Mouse (Mus musculus) urinary bladder, postnatal 14 days (tissue): ENCODE measurements at regions not wholly inside any gene's neighbourhood (a gene's known extent, or its start where the extent isn't known, plus 50 kb on each side); places are given as distances from the start of the nearest gene placed in this dataset.

Experiments
- DNase-seq: peaks from one replicate; pipeline ENCODE4 v3.0.0; 2021; ENCODE audit warnings: low spot score

DNA sequence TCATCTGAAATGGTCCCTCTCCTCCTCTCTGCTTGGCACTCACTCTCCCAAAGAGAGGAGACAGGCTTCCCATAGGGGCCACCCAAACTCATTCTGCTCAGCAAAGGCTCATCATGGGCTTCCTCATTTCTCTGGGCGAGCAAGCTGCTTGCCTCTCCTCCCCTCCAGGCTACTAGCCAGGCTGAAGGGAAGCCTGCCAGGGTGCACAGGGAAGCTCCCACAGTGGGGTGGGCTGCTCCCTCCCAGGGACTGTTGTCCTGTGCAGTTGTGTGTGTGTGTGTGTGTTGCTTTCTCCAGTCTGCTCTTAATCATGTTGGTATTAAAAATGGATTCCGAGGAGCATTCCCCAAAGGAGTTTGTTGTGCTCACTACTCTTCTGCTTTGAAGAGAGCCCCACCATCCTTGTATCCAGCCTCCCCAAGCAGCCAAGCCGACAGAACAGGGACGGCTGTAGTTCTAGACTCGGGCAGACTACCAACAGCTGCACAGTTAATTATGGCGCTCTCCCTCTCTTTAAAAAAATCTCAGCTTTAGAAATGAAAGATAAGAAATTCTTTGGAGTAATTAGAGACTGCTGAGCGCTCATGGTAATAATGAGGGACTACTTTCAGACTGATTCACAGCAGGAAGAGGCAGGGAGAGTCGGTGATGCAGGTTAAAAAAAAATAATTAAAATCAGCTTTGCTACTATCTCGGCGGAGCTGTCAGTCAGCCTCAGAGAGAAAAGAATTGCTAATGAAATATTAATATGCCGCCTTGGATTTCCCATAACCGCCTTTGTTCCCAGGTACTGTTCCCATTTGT lies 417.0 kb downstream of the Cmpk2 start:
- peak; percentile 30 for DNase-seq

DNA sequence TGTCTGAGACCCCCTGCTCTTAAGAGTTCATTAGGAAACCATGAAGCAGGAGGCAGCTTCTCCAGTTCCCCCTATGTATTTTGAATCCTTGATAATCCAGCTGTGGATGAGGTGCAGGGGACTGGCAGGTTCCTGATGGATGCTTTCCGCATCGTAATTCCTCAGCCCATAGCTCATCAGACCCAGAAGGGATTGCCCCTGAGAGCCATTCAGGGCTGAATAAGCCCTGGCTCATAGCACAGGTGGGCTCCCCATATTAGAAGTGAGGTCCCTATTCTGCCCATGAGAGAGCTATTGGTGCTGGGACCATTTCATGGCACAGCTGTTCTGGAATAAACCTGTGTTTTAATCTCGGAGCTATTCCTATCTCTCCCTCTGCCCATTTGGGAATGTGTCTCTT lies 416.1 kb downstream of the Cmpk2 start:
- no peak for DNase-seq

DNA sequence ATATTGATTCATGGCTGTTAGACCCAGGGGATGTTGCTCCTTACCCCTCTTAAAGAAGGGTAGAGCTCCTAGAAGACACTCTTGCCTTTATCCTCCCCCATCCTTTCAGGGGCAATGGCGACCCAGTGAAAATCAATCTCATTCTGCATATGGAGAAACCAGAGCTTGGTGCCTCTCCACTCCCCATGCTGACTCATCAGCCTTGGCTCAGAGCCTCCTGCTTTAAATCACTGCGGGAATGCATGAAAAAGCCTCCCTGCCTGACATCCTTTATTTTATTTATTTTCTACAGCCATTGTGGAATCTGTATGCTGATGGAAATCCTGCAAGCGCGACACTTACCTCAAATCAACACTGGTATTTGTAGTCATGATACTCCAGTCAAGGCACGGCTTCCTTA lies 415.2 kb downstream of the Cmpk2 start:
- peak; percentile 63 for DNase-seq

DNA sequence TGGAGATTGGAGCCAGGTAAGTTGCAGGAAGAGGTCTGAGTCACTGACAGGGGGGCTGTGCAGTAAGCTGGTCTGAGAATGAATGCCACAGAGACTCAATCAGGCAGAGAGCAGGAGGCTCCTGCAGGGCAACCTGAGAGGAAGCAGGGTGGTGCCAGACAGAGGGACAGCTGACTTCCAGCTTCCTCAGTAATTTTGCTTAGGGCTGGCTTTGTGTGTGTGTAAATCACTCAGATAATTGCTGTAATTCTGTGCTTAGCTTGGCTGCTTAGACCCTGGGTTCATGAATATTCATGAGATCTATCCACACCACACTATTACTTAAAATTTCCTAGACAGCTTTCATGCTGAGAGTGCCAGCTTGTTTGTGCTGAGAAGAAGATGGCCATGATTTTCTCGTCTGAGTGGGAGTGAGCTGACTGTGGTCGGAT lies 408.7 kb downstream of the Cmpk2 start:
- no peak for DNase-seq

DNA sequence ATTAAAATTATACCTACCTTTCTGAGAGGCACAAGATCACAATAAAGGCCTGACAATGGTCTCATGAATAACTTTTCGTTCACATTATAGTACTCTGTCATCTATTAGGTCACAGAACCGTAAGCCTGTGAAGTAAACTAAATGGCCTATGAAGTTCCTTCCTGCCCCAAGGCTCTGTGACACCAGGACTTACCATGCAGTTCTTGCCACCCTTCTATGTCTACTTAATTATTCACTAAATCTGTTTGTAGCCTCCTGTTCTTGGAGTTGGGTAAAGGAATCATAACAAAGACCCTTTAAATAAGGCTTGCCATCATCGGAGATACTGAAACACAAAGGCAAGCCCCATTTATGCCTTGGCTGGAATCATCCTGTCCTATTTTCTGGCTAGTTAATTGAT lies 408.3 kb downstream of the Cmpk2 start:
- no peak for DNase-seq

DNA sequence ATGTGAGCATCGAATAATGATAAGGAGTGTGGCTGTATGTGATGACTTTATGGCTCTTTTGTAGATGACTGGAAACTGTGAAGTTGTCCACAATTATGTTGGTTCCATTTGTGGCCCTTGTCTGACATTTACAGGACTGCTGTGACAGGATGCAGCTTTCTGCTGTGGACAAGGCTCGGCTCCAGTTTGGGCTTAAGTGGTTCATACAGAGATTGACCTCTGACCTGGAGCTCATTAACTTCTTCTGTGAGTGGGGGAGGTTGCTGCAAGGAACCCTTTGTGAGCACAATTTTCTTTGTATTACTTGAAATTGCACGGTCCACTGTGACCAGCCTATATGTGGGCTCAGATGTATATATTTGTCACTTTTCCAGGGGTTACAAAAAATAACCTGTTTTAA lies 403.5 kb downstream of the Cmpk2 start:
- no peak for DNase-seq

DNA sequence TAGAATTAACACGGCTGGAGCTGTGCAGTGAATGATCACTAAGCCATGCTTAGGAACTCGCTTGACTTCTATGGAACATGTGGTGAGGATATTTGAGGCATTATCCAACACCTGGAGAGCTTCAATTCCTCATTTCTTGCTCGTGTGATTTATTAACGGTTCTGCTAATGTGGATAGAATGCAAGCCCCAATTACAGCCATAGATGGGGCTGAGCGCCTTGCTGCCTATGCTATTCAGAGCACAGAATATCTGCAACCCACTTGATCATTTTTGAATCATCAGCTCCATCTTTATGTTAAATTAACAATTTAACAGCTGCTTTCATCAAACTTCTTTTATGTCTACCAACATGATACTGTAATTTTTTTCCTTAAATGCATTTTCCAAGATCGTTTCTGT lies 398.7 kb downstream of the Cmpk2 start:
- no peak for DNase-seq

DNA sequence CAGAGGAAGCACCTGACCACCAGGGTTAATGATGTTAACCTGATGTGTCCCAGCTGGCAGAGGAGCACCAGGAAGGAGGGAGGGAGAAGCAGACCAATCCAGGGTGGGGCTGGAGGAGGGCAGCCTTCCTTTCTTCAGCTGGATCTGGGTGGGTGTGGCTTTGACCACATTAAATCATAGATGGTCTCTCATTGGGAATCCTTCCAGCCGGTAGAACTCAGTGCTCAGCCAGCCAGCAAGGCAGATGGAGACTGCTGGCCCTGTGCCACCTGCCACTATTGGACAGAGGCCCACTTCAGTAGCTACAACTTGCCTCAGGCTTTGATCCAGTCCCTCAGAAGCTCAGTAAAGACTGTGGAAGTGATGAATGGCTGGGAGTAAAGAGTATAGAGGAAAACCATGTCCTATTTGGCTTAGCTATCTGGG lies 386.1 kb downstream of the Cmpk2 start:
- peak; percentile 10 for DNase-seq

DNA sequence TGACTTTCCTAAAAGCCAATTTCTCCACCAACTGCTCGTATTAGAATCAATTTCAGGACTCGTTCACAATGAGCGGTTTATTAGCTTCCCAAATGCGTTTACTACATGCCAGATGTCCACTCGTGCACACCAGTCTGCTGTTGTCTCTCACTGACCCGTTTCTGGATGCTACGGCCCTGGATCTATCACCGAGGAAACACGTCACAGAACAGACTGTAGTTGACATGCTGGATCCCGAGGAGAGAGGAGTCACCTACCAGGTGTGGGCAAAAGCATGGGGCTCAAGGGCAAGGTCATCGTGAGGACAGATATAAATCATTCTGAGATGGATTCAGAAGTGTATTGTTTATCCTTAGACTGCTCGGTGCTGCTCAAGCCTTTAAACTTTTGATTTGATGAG lies 375.9 kb downstream of the Cmpk2 start:
- DNase-seq: no peak

DNA sequence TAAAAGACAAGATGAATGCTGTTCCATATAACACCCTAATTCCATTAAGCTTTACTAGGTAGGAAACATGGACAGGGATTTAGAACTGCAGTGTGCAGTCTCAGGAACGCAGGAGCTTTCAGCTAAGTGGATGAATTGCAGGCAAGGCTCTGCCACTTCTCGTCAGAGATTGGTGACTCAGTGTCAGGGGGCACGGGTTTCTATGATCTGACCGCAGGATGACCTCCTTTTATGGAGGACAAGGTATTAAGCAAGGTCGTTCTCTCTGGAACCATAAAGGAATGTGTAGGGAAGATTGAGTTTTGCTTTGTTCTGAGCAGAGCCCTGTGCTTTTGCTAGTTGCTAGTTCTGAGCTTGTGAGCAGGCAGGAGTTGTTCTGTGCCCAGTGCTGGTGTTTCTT lies 373.7 kb downstream of the Cmpk2 start:
- DNase-seq: no peak

DNA sequence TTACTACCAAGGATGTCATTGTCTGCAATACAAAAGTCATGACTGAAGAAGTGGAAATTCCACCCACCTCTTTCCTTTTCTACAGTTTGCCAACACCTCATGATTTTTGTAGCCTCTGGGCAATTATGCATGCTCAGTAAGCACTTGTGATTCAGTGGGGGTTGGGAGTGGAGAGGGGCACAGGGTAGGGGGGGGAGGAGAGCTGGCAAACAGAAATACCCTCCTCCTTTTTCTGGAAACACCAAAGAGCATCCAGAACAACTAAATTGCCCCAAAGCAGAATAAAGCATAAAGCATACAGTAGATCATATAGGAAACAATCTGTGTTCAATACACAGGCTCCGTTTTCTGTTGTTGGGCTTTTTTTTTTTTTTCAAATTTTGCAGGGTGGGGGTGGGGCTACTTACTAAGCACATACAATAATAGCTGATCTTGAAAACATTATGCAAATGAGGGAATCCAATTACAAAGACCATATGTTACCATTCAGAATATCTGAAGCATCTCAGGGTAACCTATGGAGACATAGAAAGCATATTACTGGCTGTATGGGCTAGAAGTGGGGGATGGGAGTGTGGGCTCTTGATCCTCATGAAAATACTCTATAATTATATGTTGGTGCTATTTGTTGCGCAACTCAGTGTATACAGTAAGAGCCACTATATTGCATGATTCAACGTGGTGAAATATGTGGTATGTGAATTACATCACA lies 352.4 kb downstream of the Cmpk2 start:
- DNase-seq: no peak

DNA sequence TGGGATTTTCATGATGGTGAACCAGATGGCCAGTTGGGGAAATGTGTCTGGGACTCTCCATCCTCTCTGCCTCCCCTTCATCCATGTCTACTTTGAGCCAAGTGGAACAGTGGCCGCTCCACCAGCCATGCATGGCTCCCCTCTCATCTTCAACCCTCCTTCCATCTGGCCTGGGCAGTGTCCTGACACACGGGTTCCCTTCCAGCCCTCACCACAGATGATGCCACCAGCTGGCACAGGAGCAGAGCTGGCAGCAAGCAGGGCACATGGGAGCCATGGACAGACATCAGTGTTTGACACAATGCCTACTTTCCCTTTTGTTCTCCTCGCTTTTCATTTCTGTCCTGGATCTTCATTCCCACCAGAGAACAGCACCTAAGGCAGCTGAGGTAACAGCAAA lies 348.9 kb downstream of the Cmpk2 start:
- no peak for DNase-seq

DNA sequence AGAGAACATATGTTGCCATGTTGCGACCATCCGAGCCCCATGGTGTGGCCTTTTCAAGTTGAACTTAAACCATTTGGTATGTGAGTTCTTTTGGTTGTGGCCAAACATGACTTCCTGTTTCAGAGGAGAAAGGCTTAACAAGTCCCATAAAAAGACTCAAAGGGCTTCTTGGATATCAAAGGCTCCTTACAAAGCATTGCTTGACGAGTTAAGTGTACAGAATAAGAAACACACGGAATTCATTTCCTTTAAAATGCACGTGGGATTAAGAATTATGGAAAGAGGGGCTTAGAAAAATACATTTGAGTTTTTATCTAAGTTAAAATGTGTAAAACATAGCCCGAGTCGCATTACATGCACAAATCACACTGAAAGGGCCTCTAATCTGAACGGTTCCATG lies 346.8 kb downstream of the Cmpk2 start:
- DNase-seq: no peak

DNA sequence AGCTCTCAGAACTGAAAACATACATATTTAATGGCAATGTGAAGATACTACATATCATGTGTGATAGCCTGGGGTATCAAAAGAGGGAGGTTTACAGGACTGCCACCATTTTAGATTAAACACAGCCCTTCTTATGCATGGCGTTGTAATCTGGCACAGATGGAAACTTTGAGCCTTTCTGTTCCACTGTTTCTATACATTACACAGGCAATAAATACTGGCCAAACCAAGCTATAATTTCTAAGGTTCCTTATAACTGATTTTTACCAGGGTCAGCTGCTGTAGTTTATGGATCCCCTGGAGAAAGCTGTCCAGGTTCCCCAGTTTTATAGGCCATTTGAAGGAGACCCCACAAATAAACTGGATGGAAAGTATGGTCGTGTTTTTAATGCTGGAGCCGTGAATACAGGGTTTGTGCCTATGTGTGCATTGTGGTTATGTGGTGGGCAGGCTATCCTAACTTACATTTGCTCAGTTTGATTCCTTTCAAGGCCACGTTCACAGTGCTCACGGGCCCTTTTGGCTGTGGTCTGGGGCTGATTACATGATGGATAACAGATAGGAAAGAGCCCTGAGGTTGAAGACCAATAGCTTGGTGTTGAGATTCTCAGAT lies 341.7 kb downstream of the Cmpk2 start:
- no peak for DNase-seq

DNA sequence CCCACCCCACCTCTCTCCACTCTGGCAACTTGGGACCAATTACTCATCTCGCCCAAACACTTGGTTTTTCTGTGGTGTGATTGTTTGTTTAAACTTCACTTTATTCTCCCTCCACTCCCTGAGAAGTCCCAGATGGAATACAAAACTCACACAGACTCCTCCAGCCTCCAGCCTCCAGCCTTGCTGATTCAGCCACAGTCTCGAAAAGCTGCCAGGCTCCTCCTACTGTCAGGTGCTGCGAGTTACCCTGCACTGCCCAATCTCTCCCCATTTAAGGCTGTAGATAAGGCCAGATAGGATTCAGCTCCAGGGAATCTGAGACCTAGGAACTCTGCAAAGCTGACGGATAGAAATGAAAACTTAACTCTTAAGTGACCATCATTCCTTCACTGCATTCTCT lies 340.7 kb downstream of the Cmpk2 start:
- peak; percentile 6 for DNase-seq

DNA sequence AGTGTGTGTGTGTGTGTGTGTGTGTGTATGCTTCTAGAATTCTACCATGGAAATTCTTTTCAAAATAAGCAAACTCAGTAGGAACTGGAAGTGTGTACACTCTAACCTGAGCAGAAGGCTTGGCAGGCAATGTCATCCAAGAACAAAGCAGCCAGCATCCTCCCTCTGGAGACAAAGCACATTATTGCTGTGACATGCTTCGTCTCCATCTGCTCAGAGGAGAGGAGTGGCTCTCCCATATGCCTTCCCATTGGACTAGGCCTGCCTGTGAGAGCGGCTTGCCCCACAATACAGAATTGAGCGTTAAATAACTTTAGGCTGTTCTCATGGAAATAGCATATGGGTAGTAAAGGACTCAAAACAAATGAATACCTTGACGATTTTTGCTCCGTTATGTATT lies 333.5 kb downstream of the Cmpk2 start:
- no peak for DNase-seq

DNA sequence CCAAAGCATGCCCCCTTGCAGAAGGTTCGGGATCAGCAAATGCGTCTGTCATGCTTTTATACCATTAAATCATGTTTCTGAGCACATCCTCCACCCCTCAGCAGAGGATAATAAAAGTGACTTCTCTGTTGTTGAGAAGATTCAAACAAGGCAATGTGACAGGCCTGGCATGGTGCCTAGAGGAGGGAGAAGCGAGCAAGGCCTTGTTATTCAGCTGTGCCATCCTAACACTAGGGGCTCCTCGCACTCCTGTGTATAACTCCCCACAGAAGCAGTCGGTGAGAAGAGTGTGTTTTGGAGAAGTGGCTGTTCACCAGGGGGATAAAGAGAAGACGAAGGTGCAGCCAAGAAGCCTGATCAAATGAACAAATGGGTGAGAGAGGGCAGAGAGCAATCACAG lies 330.3 kb downstream of the Cmpk2 start:
- DNase-seq: no peak

DNA sequence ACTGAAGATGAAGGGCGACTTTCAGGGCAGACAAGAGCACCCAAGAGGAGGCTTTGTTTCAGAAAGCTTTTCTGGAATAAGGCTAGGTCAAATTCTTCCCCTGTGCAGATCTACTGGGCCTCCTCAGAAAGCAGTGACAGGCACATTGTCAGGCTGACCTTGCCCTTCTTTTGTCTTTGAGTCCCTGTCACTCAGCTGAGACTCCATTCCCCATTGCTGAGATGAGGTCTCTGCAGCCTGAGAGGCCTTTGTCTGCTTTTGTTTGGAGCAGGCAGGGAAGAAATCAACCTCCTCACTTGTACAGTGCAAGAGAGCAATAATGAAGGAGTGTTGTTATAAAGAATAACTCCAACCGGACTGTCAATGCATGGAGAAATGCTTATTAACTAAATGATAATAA lies 327.4 kb downstream of the Cmpk2 start:
- DNase-seq: no peak

DNA sequence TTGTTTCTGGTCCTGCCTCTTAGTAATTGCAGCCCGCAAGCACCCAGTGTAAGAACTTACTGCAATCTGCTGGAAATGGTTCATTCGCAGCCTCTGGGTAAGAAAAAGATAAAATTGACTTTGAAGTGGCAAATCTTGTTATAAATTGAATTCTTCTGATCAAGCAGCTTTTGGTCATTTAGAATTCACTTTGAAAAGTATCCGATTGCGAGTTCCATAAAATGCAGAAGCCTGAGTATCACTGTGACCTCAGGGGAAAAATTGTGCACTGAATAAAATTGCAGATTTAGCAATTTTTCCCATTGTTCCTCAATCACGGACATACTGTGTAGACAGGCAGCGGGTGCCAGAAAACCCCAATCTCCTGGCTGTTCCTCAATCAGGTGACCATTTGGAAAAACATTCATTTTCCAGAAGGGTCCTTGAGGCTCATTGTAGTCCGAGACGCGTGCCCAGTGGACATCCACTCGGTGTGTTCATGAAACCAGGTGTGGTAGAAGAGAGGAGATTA lies 320.4 kb downstream of the Cmpk2 start:
- DNase-seq: no peak

DNA sequence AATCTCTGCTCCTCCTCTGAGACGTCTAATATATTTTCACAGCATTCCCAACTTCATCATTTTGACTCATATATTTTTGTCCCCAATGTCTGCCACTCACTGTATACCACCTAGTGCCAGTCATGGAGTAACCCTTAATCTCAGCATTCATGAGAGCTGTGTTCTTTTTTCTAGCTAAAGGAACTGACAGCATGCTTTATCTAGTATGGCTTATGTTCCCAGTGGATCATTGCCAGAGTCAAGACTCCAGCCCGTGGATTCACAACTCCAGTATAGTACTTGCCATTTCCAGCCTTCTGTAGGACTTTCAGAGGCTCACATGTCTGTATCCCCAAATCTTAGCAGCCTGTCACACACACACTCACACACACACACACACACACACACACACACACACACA lies 316.5 kb downstream of the Cmpk2 start:
- DNase-seq: no peak

DNA sequence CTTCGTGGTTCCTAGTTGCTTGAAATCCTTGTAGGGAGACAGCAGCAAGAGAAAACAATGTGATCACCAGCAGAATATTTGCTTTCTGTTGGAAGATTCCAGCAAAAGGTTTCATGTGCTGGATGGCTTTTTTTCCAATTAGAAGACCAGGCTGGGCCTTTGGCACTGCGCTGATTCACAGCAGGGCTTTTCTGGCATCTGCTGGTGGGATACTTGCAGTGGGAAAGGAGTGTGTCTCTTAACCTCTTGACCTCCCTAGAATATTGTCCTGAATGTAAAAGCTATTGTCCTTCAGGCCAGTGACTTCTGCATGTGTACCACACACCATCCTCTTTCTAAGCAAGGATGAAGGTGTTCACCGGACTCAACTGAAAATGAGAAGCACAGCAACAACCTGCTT lies 315.4 kb downstream of the Cmpk2 start:
- no peak for DNase-seq

DNA sequence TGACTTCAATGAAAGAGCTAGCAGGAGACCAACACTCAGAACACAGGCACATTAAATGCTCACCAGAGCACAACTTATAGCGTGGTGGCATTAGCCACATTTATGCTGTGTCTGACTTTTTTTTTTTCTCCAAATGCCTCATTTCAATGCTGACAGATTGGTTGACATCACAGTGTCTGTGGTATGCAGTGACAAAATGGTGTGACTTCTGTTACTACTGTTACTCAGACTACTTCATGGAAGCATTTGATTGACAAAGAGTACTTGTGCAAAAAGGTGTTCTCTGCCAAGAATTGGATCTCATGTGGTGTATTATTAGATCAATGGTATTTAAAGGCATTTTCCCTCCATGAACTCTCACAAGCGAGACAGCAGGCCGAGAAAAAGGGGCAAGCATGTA lies 314.8 kb downstream of the Cmpk2 start:
- DNase-seq: no peak

DNA sequence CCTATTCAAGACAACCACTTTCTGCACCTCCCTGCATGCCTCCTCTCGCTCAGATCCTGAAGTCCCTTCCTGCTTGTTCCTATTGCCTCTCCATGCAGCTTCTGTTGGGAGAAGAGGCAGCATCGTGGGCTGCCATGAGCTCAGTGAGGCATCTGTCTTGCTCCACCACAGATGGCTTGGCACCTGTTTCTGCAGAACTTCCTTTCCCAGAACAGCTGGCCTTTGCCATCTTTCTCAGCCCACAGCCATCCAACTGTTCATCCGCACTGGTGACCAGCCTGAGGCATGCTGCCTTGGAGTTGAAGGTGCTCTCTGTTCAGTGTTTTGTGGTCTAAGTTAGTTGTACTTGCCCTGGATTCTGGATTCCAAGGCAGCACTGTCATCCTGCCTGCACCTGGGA lies 312.5 kb downstream of the Cmpk2 start:
- DNase-seq: no peak
